Mouse (Mus musculus): ENCODE results near the gene Corin. TPM values are rescaled to one million over a fixed set of nuclear protein-coding genes. Genes with fewer than 3 reads are reported as not detected.

Gene Corin
- polyA plus RNA-seq (2012; rRNA removed), result 0.50 and 0.63 TPM in 2 replicates

- no peak for DNase-seq (ENCODE audit: low read depth)
Measured at GRCm38 (mm10) chr5:72503531-72504523, at the start of gene Corin. Gene Corin (minus strand): TSS chr5:72504473.

GRCm38 (mm10) chr5:72551209-72551608 lies 46.9 kb upstream of the Corin start:
- DNase-seq (ENCODE audit: low read depth), result no peak

GRCm38 (mm10) chr5:72528896-72529295 lies 24.6 kb upstream of the Corin start:
- DNase-seq (ENCODE audit: low read depth), result no peak

DNA sequence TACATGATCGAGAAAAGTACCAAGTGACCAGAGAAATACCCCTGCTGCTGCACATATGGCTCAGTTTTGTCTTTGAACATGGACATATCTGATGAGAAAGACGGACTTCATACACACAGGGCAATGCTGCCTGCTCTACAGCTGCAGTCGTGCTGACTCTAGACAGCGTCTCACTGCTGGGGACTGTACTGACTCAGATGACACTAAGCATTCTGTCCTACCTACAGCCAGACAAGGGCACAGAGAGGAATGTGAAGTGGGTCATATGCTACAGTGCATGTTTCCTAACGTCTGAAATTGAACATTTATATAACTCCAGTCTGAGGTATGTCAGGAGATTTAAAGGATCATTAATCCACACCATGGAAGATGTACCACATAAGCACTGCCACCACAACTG lies 9.5 kb upstream of the Corin start:
- no peak for DNase-seq (ENCODE audit: low read depth)

DNA sequence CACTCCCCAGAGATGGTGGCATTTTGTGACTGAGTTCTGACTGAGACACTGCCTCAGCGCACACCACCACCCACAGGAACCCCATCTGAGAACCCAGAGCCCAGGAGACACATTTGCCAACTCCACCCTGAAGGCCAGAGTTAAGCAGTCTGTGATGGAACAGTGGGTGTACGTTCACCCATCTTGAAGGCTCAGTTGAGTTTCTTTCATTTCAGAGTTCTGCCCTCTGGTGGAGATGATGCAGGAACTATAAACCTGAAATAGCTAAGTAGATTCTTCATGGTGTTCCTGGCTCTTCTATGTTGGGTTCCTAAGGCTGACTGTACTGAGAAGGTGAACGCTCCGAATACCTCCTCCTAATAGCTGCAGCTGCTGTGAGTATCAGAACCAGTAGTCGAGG lies 1.5 kb upstream of the Corin start:
- no peak for DNase-seq (ENCODE audit: low read depth)

DNA sequence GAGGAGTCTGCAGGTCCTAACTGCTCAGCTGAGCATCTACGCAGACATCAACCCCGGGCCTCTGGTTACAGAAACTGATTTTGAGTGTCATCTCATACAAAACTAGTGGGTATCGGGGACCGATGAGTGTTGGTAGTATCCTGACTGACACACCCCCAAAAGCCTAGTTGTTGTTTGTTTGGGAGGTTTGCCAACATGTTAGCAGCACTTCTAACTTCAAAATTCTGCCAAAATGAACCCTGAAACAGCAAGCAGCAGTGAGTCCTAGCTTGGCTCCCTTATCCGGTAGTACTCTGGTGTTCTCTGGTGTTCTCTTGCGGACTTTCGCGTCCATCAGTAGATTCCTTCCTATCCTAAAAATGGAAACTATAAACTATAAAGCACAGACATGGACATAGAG lies 1.5 kb downstream of the Corin start:
- no peak for DNase-seq (ENCODE audit: low read depth)

- DNase-seq (ENCODE audit: low read depth), result no peak
Measured at GRCm38 (mm10) chr5:72501763-72502162, 2.5 kb downstream of the Corin start.

- DNase-seq (ENCODE audit: low read depth), result no peak
Measured at GRCm38 (mm10) chr5:72498271-72498670, 6.0 kb downstream of the Corin start.

DNA sequence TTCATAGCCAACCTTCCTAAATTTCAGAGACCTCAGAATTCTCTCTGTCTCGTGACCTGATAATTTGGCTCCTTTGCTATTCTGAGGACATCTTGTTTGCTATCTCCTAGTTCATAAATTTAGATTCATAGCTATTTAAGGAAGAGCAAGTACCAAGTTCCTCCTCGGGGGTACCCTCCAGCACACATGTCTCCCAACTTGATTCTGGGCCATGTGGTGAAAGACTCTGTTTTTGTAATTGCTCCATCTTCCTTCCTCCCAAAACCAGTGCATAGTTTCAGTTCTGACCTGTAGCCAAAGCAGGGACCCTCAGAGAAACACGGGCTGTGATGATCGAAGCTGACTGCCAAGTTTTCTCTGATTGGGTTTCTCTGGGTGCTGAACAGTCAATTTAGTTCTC lies 7.5 kb downstream of the Corin start:
- no peak for DNase-seq (ENCODE audit: low read depth)

DNA sequence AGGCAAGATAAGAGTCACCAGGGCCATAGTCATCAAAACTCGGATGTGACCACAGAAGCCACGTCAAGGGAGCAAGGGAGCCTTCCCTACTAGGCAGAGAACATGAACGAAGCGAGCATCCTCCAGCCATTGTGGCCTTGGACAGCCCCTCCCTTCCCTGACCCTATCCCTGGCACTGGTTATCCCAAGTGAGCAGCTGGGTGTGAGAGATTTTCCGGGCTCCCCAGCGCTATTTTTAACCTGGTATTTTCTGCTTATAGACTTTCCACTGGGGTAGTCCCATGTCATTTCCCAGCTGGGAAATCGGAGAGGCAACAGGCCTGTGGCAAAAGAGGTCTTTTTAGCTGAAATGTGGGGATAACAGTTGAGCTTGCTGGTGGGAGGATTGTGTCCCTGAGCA lies 10.4 kb downstream of the Corin start:
- DNase-seq (ENCODE audit: low read depth), result no peak

DNA sequence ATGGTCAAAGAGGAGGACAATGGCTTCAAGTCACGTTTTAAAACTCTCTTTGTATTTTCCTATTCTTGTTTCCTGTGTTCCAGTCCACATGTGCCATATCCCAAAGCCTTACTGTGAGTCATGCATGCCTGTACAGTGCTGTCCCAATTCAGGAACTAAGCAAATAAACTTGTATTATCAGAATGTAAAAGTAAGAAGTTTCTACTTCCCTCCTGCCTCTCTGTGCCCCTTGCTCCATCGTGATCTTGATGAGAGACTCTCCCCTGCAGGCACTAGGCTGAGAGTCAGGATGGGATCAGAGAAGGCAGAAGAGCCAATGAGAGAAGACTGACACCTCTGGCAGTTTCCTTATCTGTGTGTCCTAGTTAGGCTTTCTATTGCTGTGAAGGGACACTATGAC lies 13.0 kb downstream of the Corin start:
- no peak for DNase-seq (ENCODE audit: low read depth)

- no peak for DNase-seq (ENCODE audit: low read depth)
Measured at GRCm38 (mm10) chr5:72480456-72480855, 23.8 kb downstream of the Corin start.

DNA sequence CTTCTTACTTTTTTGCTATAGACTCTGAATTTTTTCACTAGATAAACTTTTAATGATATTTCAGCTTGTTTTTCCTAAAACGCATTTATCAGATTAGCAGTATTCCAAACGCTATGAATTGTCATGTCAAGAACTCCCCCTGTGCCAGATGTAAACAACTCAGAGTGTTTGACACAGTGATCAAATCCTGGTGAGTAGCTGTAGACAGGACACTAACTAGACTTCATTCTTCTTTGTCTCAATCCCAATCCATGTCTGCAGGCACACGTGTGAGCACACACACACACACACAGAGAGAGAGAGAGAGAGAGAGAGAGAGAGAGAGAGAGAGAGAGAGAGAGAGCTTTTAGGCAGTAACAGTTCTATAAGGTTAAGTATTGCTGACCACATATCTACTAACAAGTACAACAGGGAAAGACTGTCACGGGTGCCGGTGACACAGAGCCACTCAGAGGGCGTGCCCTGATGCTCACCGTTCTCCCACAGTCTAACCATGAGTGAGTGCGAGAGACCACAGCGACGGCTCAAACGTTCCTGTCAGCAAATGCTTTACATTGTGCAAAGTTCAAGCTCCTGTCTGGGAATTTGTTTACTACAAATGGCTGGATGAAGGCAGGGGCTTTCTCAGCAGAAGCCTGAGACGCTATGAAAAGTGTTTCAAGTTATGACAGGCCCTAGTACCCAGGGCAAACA lies 31.8 kb downstream of the Corin start:
- no peak for DNase-seq (ENCODE audit: low read depth)

- no peak for DNase-seq (ENCODE audit: low read depth)
Measured at GRCm38 (mm10) chr5:72471746-72472145, 32.5 kb downstream of the Corin start.

DNA sequence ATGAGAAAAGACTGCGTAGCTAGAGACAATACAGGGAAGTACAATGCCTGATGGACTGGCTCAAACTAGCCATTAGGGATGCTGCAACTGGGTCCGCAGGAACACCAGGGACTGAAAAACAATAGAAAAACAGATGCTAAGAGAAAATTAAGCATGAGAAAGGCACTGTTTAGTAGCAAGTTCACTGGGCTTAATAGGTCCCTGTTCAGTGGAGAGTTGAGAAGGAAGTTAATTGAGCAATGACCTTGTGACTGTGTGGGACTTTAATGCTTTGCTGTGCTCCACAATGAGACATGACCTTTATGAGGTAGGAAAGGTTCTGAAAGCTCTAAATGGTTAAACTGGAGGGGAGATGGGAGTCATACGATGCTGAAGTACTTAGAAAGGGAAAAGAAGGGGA lies 39.3 kb downstream of the Corin start:
- no peak for DNase-seq (ENCODE audit: low read depth)

- no peak for DNase-seq (ENCODE audit: low read depth)
Measured at GRCm38 (mm10) chr5:72459374-72460112, 44.7 kb downstream of the Corin start.

GRCm38 (mm10) chr5:72453690-72454089 lies 50.6 kb downstream of the Corin start:
- DNase-seq (ENCODE audit: low read depth), result no peak

DNA sequence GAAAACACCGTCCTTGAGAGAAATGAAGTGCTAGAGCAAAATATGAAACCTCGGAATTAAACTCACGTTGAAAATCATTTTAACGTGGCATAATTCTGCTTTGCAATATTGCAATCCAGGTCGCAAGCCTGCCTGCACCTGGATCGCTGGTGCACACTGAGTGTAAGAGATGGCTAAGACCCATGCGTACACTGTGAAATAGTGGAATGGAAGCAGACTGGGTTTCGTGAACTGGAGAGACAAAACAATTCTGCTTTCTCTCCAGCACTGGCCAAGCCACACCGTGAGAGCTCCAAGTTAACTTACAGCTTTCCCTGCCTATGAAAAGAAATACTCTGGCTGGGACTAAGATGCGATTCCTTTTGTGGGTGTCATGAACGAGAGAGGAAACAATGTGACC lies 51.1 kb downstream of the Corin start:
- no peak for DNase-seq (ENCODE audit: low read depth)

GRCm38 (mm10) chr5:72452750-72453149 lies 51.5 kb downstream of the Corin start:
- no peak for DNase-seq (ENCODE audit: low read depth)

DNA sequence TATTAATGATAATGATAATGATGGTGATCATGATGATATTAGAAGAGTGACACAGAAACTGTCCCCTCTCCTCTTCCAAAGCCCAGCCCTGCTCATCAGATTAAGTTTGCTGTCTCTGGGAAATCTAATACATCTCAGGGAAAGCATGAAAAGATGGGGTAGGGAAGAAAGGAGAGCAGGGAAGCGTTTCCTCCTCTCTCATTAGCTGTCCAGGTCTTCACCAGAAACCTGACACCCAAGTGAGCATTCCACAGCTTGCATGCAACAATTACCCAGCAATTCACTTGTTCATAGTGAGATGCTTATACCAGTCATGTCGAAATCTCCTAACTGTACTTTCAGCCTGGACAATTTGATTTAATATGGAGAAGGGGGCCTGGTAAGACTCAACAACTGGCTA lies 55.4 kb downstream of the Corin start:
- DNase-seq (ENCODE audit: low read depth), result no peak

DNA sequence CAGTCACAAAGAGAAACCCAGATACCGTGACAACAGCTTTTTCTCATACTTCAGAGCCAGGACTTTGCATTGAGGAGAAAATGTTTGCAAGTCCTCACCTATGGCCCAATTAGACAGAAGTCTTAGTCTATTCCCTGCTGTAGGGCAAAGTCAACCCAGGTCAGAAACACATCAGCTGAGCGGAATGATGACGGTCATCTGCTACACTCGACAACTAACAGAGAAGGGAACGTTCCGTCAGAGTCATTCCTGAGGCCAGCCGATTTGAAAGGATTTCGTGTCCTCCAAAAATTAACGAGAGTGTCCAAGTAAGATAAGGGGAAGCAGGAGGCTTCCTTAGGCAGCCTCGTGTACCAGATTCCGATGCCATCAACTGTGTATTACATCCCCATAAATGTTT lies 58.2 kb downstream of the Corin start:
- no peak for DNase-seq (ENCODE audit: low read depth)

GRCm38 (mm10) chr5:72443946-72444345 lies 60.3 kb downstream of the Corin start:
- no peak for DNase-seq (ENCODE audit: low read depth)

Data from gonadal fat pad, adult 2 months (tissue).